Mouse (Mus musculus): ENCODE results near the gene Gatad2b. TPM values are rescaled to one million over a fixed set of nuclear protein-coding genes. Genes with fewer than 3 reads are reported as not detected.
A peak's percentile ranks its signal among the peaks of the same experiment; 100 is the strongest.
"Not testable (repeated sequence)": the region's sequence is repeated elsewhere in the genome, so short reads cannot be mapped to it uniquely, and the experiment has no call there.

Gene Gatad2b
- 13.7 and 15.6 TPM in 2 replicates for polyA plus RNA-seq (2015; fragmentation: Nextera tagmentation; extraction: Ambion mirVana)

GRCm38 (mm10) chr3:90292345-90293275 is at the start of gene Gatad2b:
Gene Gatad2b (plus strand): TSS chr3:90293178.
- H3K4me1 ChIP-seq (replicated peaks): peaks cover 38% of the 10 kb centered on the region
- peak within 1 kb of the TSS; percentile 93 for H3K9ac ChIP-seq
- peak within 1 kb of the TSS; percentile 99 for H3K27ac ChIP-seq (replicated peaks)
- no peaks in the 10 kb centered on the region for H3K36me3 ChIP-seq
- peak; percentile 99 for ATAC-seq (ENCODE audit: low read depth)
- H3K9me3 ChIP-seq: no peaks in the 10 kb centered on the region
- H3K27me3 ChIP-seq: no peaks in the 10 kb centered on the region
- under 1% methylated on average over 43 of the region's 47 CpGs for WGBS
- H3K4me2 ChIP-seq: peak within 1 kb of the TSS; percentile 94
- H3K4me3 ChIP-seq: peak within 1 kb of the TSS; percentile 92

GRCm38 (mm10) chr3:90245406-90245805 is 47.6 kb upstream of the Gatad2b start:
- no peak for ATAC-seq (ENCODE audit: low read depth)

GRCm38 (mm10) chr3:90247630-90247959 is 45.4 kb upstream of the Gatad2b start:
- Histone ChIP-seq H3K9ac (peak overlapping the region; percentile 77), H3K4me3 (peak overlapping the region; percentile 67), H3K27ac (replicated peaks) (peak overlapping the region; percentile 91), H3K36me3 (peaks cover 13% of the 10 kb centered on the region), H3K9me3 (no peaks in the 10 kb centered on the region), H3K4me2 (peak overlapping the region; percentile 74), H3K4me1 (replicated peaks) (peaks cover 30% of the 10 kb centered on the region), H3K27me3 (no peaks in the 10 kb centered on the region)
- peak; percentile 34 for ATAC-seq (ENCODE audit: low read depth)
- WGBS: 2% methylated on average over 3 of the region's 3 CpGs

More at GRCm38 (mm10) chr3:90245406-90245805, 47.6 kb upstream of the Gatad2b start:
- H3K4me2 ChIP-seq: no peak overlapping the region
- no peak overlapping the region for H3K4me3 ChIP-seq
- peaks cover 31% of the 10 kb centered on the region for H3K4me1 ChIP-seq (replicated peaks)
- no peaks in the 10 kb centered on the region for H3K9me3 ChIP-seq
- no peak overlapping the region for H3K9ac ChIP-seq
- H3K36me3 ChIP-seq: no peaks in the 10 kb centered on the region
- H3K27me3 ChIP-seq: no peaks in the 10 kb centered on the region
- WGBS: 71% methylated on average over 2 of the region's 2 CpGs
- no peak overlapping the region for H3K27ac ChIP-seq (replicated peaks)

GRCm38 (mm10) chr3:90247960-90248745 is 44.8 kb upstream of the Gatad2b start, which contains the start of gene Slc39a1:
Gene Slc39a1 (plus strand): TSS chr3:90248172.
- no peaks in the 10 kb centered on the region for H3K27me3 ChIP-seq
- peak within 1 kb of the TSS; percentile 67 for H3K4me3 ChIP-seq
- peak within 1 kb of the TSS; percentile 74 for H3K4me2 ChIP-seq
- under 1% methylated on average over 44 of the region's 44 CpGs for WGBS
- H3K36me3 ChIP-seq: peaks cover 13% of the 10 kb centered on the region
- H3K4me1 ChIP-seq (replicated peaks): peaks cover 25% of the 10 kb centered on the region
- H3K9ac ChIP-seq: peak within 1 kb of the TSS; percentile 77
- ATAC-seq (ENCODE audit: low read depth): peak; percentile 95
- peak within 1 kb of the TSS; percentile 91 for H3K27ac ChIP-seq (replicated peaks)
- no peaks in the 10 kb centered on the region for H3K9me3 ChIP-seq

- Histone ChIP-seq H3K9me3 (no peaks in the 10 kb centered on the region), H3K4me2 (peak overlapping the region; percentile 74), H3K9ac (peak overlapping the region; percentile 77), H3K27ac (replicated peaks) (peak overlapping the region; percentile 86), H3K27me3 (no peaks in the 10 kb centered on the region), H3K4me3 (peak overlapping the region; percentile 67), H3K4me1 (replicated peaks) (peaks cover 25% of the 10 kb centered on the region), H3K36me3 (peaks cover 13% of the 10 kb centered on the region)
- no peak for ATAC-seq (ENCODE audit: low read depth)
- 10% methylated on average over 10 of the region's 10 CpGs for WGBS
Measured at GRCm38 (mm10) chr3:90248746-90249100, 44.3 kb upstream of the Gatad2b start.

- H3K27me3 ChIP-seq: no peaks in the 10 kb centered on the region
- peaks cover 13% of the 10 kb centered on the region for H3K36me3 ChIP-seq
- peaks cover 35% of the 10 kb centered on the region for H3K4me1 ChIP-seq (replicated peaks)
- H3K27ac ChIP-seq (replicated peaks): no peak overlapping the region
- no peak overlapping the region for H3K9ac ChIP-seq
- 78% methylated on average over 6 of the region's 6 CpGs for WGBS
- no peak overlapping the region for H3K4me2 ChIP-seq
- ATAC-seq (ENCODE audit: low read depth): no peak
- H3K9me3 ChIP-seq: no peaks in the 10 kb centered on the region
- H3K4me3 ChIP-seq: no peak overlapping the region
Measured at GRCm38 (mm10) chr3:90250791-90251190, 42.2 kb upstream of the Gatad2b start.

- not testable (repeated sequence) for H3K9ac ChIP-seq
- 91% methylated on average over 11 of the region's 12 CpGs for WGBS
- peaks cover 45% of the 10 kb centered on the region for H3K4me1 ChIP-seq (replicated peaks)
Measured at GRCm38 (mm10) chr3:90251731-90252226, 41.2 kb upstream of the Gatad2b start.

GRCm38 (mm10) chr3:90252659-90253058 is 40.3 kb upstream of the Gatad2b start:
- not testable (repeated sequence) for H3K27ac ChIP-seq (replicated peaks); H3K27me3 ChIP-seq; H3K4me3 ChIP-seq; H3K9ac ChIP-seq; ATAC-seq (ENCODE audit: low read depth); H3K4me2 ChIP-seq; H3K9me3 ChIP-seq
- peaks cover 42% of the 10 kb centered on the region for H3K4me1 ChIP-seq (replicated peaks)
- peaks cover 20% of the 10 kb centered on the region for H3K36me3 ChIP-seq
- WGBS: 91% methylated on average over 2 of the region's 2 CpGs

More at GRCm38 (mm10) chr3:90251731-90252226, 41.2 kb upstream of the Gatad2b start:
- H3K4me2 ChIP-seq; ATAC-seq (ENCODE audit: low read depth); H3K4me3 ChIP-seq; H3K27me3 ChIP-seq; H3K9me3 ChIP-seq; H3K27ac ChIP-seq (replicated peaks): not testable (repeated sequence)
- H3K36me3 ChIP-seq: peaks cover 13% of the 10 kb centered on the region

GRCm38 (mm10) chr3:90253174-90253573 is 39.8 kb upstream of the Gatad2b start:
- Histone ChIP-seq H3K4me1 (replicated peaks) (peaks cover 41% of the 10 kb centered on the region), H3K4me3 (peak overlapping the region; percentile 91; the same call in 1 of the 2 replicates), H3K9ac (peak overlapping the region; percentile 94), H3K4me2 (peak overlapping the region; percentile 53), H3K36me3 (peaks cover 25% of the 10 kb centered on the region)
- ATAC-seq (ENCODE audit: low read depth): peak; percentile 1
- H3K9me3 ChIP-seq; H3K27me3 ChIP-seq; H3K27ac ChIP-seq (replicated peaks): not testable (repeated sequence)
- WGBS: 72% methylated on average over 1 of the region's 1 CpGs

- H3K4me1 ChIP-seq (replicated peaks): peaks cover 36% of the 10 kb centered on the region
- H3K9ac ChIP-seq: peak within 1 kb of the TSS; percentile 94
- 1% methylated on average over 40 of the region's 40 CpGs for WGBS
- H3K27me3 ChIP-seq: no peaks in the 10 kb centered on the region
- H3K4me2 ChIP-seq: peak within 1 kb of the TSS; percentile 91
- H3K9me3 ChIP-seq: no peaks in the 10 kb centered on the region
- H3K27ac ChIP-seq (replicated peaks): peak within 1 kb of the TSS; percentile 88
- H3K36me3 ChIP-seq: peaks cover 32% of the 10 kb centered on the region
- peak within 1 kb of the TSS; percentile 91 for H3K4me3 ChIP-seq
- ATAC-seq (ENCODE audit: low read depth): peak; percentile 97
Measured at GRCm38 (mm10) chr3:90253653-90254418, 39.1 kb upstream of the Gatad2b start, which contains the start of gene Crtc2. Gene Crtc2 (plus strand): TSS chr3:90254163.
